Mouse (Mus musculus) hindbrain, embryonic 13.5 days (tissue): ENCODE results near the gene Gm9844. TPM values are rescaled to one million over a fixed set of nuclear protein-coding genes. Genes with fewer than 3 reads are reported as not detected.

Experiments
- ATAC-seq: fragments of 200-750 bp; cut with Nextera tagmentation; 2 replicates; pipeline ENCODE4 v1.8.0; 2017; ENCODE audit warnings: moderate TSS enrichment; ENCODE audit not compliant: low FRiP score
- H3K27ac ChIP-seq: fragments of 300-500 bp; sonication (generic); 2 replicates; pipeline ENCODE4 v1.5.1; 2015; ENCODE audit warnings: inconsistent platforms, mild to moderate bottlenecking, moderate library complexity
- H3K27me3 ChIP-seq: fragments of 300-500 bp; sonication (generic); 2 replicates; pipeline ENCODE4 v1.6.1; 2015; ENCODE audit warnings: mild to moderate bottlenecking, inconsistent platforms
- H3K36me3 ChIP-seq: fragments of 300-500 bp; sonication (generic); 2 replicates; pipeline ENCODE4 v1.6.1; 2015; ENCODE audit warnings: mild to moderate bottlenecking, inconsistent platforms
- H3K4me1 ChIP-seq: fragments of 300-500 bp; sonication (generic); replicated peaks from 2 replicates; pipeline ENCODE4 v1.6.1; 2015; ENCODE audit warnings: inconsistent platforms
- H3K4me2 ChIP-seq: fragments of 300-500 bp; sonication (generic); 2 replicates; pipeline ENCODE4 v1.6.1; 2015; ENCODE audit warnings: inconsistent platforms, mild to moderate bottlenecking, moderate library complexity
- H3K4me3 ChIP-seq: fragments of 300-500 bp; sonication (generic); 2 replicates; pipeline ENCODE4 v1.5.1; 2015; ENCODE audit warnings: mild to moderate bottlenecking, inconsistent platforms
- H3K9ac ChIP-seq: fragments of 300-500 bp; sonication (generic); 2 replicates; pipeline ENCODE4 v1.6.1; 2015; ENCODE audit warnings: mild to moderate bottlenecking, inconsistent platforms
- H3K9me3 ChIP-seq: fragments of 300-500 bp; sonication (generic); 2 replicates; pipeline ENCODE4 v1.6.1; 2016; ENCODE audit warnings: inconsistent platforms
- WGBS: fragments of 180-500 bp; shearing (Covaris S2); methylation state at CpG from one replicate; pipeline ENCODE4 v1.1.7; 2015; 5-methylcytosine and 5-hydroxymethylcytosine counted together
- polyA plus RNA-seq: library from polyadenylated mRNA; unstranded; fragments of >200 nt; fragmentation: Nextera tagmentation; extraction: Ambion mirVana; gene quantifications from 2 replicates; pipeline ENCODE4 v1.2.1, GENCODE M21; 2015

The Gm9844 gene
- polyA plus RNA-seq, 1 experiment from 2014 or later, result 38.4 TPM

DNA sequence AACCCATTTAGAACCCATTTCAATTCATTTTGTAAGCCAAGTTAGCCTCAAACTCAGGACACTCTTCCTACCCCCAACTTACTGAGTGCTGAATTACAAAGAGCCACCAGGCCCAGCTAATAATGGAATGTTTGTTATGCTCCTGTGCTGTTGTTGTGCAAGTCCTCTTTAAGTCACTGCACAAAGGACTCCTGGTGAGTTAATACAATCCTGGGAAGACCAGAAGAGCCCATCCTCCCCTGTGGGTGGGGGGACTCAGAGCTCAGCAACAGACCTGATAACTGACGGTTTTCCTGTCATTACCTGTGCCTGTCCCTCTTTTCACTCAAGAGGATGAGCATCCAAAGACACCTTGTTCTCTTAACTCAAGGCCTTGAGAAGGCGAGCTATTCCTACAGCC, 17.6 kb downstream of the Gm9844 start:
- Histone ChIP-seq H3K4me3 (no peak overlapping the region), H3K27ac (no peak overlapping the region), H3K4me1 (no peaks in the 10 kb centered on the region), H3K36me3 (no peaks in the 10 kb centered on the region), H3K4me2 (no peak overlapping the region), H3K27me3 (0 out of 2 replicates have a peak, but pooled peaks cover 5% of the 10 kb centered on the region), H3K9ac (peak overlapping the region; percentile 56; the same call in 1 of the 2 replicates), H3K9me3 (no peaks in the 10 kb centered on the region)
- 22% methylated on average over 2 of the region's 2 CpGs for WGBS
- ATAC-seq, result no peak

DNA sequence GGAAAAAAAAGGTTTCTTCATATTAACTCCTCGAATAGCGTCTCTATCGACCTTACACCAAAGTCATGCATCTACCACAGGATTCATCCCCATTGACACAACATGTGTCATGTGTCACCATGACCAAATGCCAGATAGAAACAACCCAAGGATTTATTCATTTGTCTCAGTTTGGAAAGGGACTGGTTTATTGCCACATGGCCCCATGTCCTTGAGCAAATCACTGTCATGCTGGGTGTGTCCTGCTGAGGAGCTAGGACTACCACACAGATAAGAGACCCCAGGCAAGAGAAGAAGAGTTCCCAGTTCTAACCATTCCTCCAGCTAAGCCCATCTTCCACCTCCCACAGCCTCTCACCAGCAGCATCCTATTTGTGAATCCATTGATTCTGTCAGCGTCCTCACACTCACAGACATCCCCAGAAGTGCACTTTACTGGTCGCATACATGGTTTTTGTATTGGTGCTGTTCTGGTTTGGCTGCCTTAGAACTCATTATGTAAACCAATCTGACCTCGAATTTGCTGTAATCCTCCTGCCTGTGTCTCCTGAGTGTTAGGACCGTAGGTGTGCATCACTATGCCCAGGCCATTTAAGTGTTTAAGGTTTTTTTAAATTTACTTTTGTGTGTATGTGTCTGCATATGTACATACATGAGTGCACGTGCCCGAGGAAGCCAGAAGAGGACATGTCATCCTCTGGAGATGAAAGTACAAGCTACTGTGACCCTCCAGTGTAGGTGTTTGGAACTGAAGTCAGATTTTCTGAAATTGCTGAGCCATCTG, 20.6 kb downstream of the Gm9844 start:
- ATAC-seq, result no peak
- 96% methylated on average over 9 of the region's 9 CpGs for WGBS

DNA sequence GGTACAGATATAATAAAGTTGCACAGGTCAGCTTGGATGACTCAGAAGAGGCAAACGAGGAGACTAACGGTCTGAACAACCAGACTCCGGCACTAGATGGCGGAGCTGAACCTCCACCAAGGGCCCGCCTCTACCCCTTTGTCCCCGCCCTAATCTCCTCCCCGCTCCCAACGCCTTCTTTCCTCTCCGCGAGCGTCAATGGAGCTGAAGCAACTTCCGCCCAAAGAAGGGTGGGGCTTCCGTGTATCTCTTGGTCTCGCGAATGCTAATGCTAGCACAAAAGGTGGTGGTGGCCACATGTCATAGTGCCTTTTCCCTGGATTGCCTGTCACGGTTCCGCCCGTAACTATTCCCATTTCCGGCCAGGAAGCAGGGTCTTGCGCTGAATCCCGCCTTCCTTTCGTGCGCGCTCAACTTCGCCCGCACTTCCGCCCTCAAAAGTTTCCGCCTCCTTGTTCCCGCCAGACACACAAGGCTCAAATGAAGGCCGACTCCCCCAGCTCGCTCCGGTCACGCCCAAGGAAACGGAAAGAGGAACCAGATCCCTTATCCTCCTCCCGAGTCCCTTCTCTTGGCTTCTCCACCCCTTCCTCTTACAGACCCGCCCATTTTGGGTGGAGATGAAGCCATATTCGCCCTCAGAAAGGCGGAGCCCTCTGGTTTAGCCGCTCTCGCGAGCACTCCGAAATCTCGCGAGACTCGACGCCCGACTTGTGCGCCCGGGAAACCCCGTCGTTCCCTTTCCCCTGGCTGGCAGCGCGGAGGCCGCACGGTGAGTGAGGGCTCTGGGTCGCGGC, 22.1 kb downstream of the Gm9844 start, which contains the start of gene Rps19:
Rps19 (plus strand) TSS at position 476 of the 797 bp plus-strand sequence.
- H3K4me3 ChIP-seq, result peak within 1 kb of the TSS; percentile 96
- H3K9ac ChIP-seq, result peak within 1 kb of the TSS; percentile 100
- H3K27me3 ChIP-seq, result no peaks in the 10 kb centered on the region
- H3K4me2 ChIP-seq, result peak within 1 kb of the TSS; percentile 89
- H3K27ac ChIP-seq, result peak within 1 kb of the TSS; percentile 91
- peaks cover 35% of the 10 kb centered on the region for H3K36me3 ChIP-seq
- under 1% methylated on average over 57 of the region's 57 CpGs for WGBS
- peak; percentile 94 for ATAC-seq
- H3K9me3 ChIP-seq, result no peaks in the 10 kb centered on the region
- peaks cover 33% of the 10 kb centered on the region for H3K4me1 ChIP-seq

More for the DNA sequence above, 20.6 kb downstream of the Gm9844 start:
- H3K9ac ChIP-seq, result no peak overlapping the region
- no peak overlapping the region for H3K4me3 ChIP-seq
- H3K27ac ChIP-seq, result no peak overlapping the region
- H3K9me3 ChIP-seq, result no peaks in the 10 kb centered on the region
- peaks cover 26% of the 10 kb centered on the region for H3K4me1 ChIP-seq
- H3K36me3 ChIP-seq, result peaks cover 20% of the 10 kb centered on the region
- no peaks in the 10 kb centered on the region for H3K27me3 ChIP-seq
- H3K4me2 ChIP-seq, result no peak overlapping the region

DNA sequence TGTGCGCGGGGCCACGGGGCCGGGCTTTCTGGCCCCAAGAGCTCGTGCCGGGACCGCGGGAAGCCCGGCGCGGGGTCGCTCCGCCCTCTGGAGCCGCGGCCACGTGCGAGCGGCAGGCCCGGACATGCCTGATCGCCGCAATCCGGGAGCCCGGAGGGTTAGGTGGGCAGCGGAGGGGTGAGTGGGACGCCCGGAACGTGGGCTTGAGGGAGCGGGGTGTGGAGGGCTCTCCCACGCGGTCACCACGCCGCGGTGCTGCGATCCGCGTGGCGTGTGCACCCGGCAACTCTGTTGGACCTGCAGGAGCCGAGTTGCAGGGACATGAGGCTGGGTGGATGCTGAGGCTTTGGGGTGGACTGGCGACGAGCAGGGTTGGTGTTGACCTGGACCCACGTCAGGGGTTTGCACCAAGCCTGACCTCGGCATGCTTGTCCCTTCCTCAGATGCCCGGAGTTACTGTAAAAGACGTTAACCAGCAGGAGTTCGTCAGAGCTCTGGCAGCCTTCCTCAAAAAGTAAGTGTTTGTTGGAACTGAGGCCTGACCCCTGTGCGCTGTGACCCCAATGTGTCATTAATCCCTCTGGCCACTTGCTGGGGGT, 22.8 kb downstream of the Gm9844 start:
- peak; percentile 9; the same call in 1 of the 2 replicates for ATAC-seq
- WGBS, result 1% methylated on average over 46 of the region's 47 CpGs
- no peaks in the 10 kb centered on the region for H3K9me3 ChIP-seq
- H3K4me3 ChIP-seq, result peak overlapping the region; percentile 96
- H3K9ac ChIP-seq, result peak overlapping the region; percentile 100
- H3K36me3 ChIP-seq, result peaks cover 42% of the 10 kb centered on the region
- H3K4me2 ChIP-seq, result peak overlapping the region; percentile 89
- peak overlapping the region; percentile 91 for H3K27ac ChIP-seq
- no peaks in the 10 kb centered on the region for H3K27me3 ChIP-seq
- peaks cover 33% of the 10 kb centered on the region for H3K4me1 ChIP-seq

DNA sequence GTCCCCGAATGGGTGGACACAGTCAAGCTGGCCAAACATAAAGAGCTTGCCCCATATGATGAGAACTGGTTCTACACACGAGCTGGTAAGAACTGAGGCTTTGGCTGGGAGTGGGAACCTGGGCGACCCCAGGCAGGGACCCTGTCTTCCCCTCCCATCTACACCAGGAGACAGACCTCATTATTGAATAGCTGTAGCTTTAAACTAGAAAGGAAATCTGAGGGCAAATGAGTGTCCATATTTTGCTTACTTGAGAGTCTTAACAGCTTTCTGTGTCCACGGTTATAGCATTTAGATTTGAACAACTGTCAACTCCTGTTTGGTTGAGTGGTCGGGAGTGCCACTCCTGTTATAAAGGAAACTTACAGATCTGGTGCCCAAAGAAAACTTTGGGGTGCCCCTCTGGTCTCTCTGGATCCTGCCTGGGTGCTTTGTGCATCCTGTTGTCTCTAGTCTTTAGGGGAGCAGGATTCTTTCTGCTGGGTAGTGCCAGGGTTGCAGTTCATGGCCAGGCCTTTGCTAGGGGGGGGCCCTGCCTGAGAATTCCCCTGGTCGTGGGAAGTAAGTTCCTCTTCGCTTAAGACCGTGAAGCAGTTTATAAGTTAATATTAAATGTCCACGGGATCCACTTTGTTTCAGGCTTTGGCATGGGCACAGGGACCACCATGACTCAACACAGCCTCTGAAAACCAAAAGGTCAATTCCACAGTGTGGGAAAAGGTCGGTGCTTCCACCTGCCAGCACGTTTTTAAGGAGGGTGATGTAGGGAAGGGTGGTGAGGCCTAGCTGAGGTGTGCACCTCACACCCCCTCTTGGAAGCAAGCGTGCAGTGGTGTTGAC, 23.7 kb downstream of the Gm9844 start:
- H3K27me3 ChIP-seq, result no peaks in the 10 kb centered on the region
- peaks cover 49% of the 10 kb centered on the region for H3K36me3 ChIP-seq
- peaks cover 33% of the 10 kb centered on the region for H3K4me1 ChIP-seq
- H3K27ac ChIP-seq, result no peak overlapping the region
- WGBS, result 45% methylated on average over 12 of the region's 12 CpGs
- H3K4me3 ChIP-seq, result peak overlapping the region; percentile 96
- H3K9ac ChIP-seq, result peak overlapping the region; percentile 100
- peak overlapping the region; percentile 89 for H3K4me2 ChIP-seq
- H3K9me3 ChIP-seq, result no peaks in the 10 kb centered on the region
- no peak for ATAC-seq

DNA sequence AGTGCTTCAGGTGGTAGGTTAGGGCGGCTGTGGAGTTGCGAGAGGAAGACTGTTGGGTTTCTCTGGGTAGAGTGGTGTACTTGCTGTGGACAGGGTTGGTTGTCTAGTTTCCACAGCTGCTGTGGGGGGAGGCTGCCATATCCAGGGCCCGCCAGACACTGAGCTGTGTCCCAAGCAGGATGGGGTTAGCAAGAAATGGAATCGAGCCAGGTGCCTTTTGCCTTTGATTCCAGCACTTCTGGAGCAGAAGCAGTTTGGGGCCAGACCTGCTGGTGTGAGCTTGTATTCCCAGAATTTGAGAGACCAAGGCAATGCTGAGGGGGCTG, 24.3 kb downstream of the Gm9844 start:
- H3K36me3 ChIP-seq, result peaks cover 54% of the 10 kb centered on the region

DNA sequence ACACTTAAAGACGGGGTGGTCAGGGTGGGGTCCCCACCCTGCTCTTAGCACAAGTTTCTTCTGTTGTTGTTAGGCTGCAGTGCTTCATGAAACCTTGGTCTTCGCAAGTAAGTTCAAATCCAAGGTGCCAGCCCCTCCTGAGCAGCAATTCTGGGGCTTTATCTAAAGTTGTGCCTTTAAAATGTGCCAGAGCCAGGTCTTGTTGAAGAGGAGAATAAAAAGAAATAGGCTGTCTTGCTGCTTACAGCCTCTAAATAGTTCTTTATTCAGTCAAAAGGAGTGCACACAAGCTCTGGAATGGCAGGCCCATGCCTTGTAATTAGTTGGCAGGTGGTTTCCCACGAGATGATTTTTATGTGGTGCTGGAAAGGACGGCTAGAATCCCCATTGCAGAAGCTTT, 25.1 kb downstream of the Gm9844 start:
- WGBS, result 78% methylated on average over 4 of the region's 4 CpGs
- no peaks in the 10 kb centered on the region for H3K27me3 ChIP-seq
- H3K27ac ChIP-seq, result 0 out of 2 replicates have a peak overlapping the region, but pooled peaks have one; percentile 12
- H3K9me3 ChIP-seq, result no peaks in the 10 kb centered on the region
- peaks cover 33% of the 10 kb centered on the region for H3K4me1 ChIP-seq
- H3K4me2 ChIP-seq, result no peak overlapping the region; the same call in 1 of the 2 replicates
- H3K4me3 ChIP-seq, result no peak overlapping the region
- no peak for ATAC-seq
- peak overlapping the region; percentile 51; the same call in 1 of the 2 replicates for H3K9ac ChIP-seq
- peaks cover 54% of the 10 kb centered on the region for H3K36me3 ChIP-seq

More for the DNA sequence above, 24.3 kb downstream of the Gm9844 start:
- H3K4me3 ChIP-seq, result peak overlapping the region; percentile 96
- no peak for ATAC-seq
- WGBS, result 76% methylated on average over 4 of the region's 4 CpGs
- H3K4me1 ChIP-seq, result peaks cover 33% of the 10 kb centered on the region
- H3K9me3 ChIP-seq, result no peaks in the 10 kb centered on the region
- H3K4me2 ChIP-seq, result peak overlapping the region; percentile 89
- H3K9ac ChIP-seq, result peak overlapping the region; percentile 100
- no peaks in the 10 kb centered on the region for H3K27me3 ChIP-seq
- H3K27ac ChIP-seq, result no peak overlapping the region

DNA sequence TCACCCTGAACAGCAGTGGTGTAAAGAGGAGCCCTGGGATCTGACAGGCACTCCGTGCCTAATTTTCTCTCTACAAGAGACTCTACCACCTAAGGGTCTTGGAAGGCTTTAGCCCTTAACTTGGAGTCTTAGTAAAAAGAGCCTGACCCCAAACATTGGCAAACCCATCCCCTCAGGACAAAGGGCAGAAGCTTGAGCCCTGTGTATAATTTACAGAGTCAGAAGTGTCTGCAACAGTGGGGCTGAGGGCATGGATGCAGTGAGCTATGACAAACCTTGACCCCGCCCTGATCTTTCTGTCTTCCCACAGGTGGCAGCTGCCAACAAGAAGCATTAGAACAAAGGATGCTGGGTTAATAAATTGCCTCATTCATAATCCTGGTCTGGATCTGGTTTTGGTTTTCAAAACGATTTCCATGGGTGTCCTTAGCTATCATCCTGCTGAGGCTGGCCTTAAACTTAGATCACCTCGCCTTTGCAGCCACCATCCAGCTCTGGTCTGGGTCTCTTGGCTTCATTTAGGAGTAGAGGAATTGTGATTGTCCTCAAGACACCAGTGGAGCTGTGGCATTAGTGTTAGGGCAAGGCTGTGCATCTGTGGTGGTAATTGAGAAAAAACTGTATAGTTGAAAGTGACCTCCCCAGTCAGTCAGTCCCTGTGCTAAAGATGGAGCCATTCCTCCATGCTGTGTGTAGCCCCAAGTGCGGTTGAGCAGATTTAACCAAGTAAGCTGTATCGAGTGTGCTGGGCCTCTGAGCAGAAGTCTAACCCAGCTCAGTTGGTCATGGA, 27.6 kb downstream of the Gm9844 start:
- no peaks in the 10 kb centered on the region for H3K27me3 ChIP-seq
- peaks cover 54% of the 10 kb centered on the region for H3K36me3 ChIP-seq
- no peak for ATAC-seq

DNA sequence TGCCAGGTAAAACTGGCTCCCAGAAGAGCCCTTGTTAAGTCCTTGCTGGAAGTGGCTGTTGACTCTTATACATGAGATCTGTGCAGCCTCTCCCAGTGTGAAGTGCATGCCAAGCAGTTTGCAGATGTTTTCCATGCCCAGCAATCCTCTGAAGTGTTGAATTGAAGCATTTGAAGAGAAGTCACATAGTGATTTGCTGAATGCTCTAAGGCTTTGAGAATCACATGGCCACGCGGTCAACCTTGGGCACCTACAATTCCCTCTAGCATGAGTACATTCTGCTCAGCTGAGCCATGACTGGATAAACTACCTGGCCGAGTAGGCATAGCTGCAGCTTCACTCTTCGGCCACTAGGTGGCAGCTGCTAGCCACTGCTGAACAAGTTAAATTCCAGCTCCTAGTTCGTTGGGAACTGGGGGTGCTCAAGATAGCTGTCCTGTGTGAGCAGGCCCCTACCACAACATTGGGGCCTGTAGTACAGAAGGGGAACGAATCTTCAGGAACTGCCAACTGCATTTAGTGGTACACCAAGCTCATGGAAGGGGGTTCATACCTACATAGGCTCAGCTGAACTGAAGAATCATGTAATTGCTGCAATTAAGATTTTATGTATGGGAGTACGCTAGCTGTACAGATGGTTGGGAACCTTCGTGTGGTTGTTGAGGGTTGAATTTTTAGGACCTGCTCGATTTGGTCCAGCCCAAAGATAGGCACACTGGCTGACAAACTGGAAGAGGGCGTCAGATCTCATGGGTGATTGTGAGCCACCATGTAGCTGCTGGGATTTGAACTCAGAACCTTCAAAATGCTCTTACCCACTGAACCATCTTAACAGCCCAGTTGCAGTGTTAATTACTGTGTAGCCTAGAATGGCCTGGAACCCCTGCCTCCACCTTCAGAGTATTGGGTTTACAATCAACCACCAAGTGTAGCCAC, 28.5 kb downstream of the Gm9844 start:
- Histone ChIP-seq H3K27ac (no peak overlapping the region), H3K4me2 (no peak overlapping the region), H3K36me3 (peaks cover 54% of the 10 kb centered on the region), H3K4me1 (peaks cover 27% of the 10 kb centered on the region), H3K27me3 (no peaks in the 10 kb centered on the region), H3K9ac (no peak overlapping the region), H3K9me3 (no peaks in the 10 kb centered on the region), H3K4me3 (no peak overlapping the region)
- ATAC-seq, result peak; percentile 59
- WGBS, result 34% methylated on average over 10 of the region's 10 CpGs

More for the DNA sequence above, 27.6 kb downstream of the Gm9844 start:
- WGBS, result 81% methylated on average over 6 of the region's 6 CpGs
- Histone ChIP-seq H3K27ac (no peak overlapping the region), H3K4me2 (no peak overlapping the region), H3K4me3 (no peak overlapping the region), H3K9ac (no peak overlapping the region), H3K4me1 (peaks cover 33% of the 10 kb centered on the region), H3K9me3 (no peaks in the 10 kb centered on the region)
